Mouse (Mus musculus): ENCODE measurements around the gene Elf5. TPM values are rescaled to one million over a fixed set of nuclear protein-coding genes. Genes with fewer than 3 reads are reported as not detected.

The Elf5 gene
- polyA plus RNA-seq (2015; fragmentation: Nextera tagmentation; extraction: Ambion mirVana), result 0.15 TPM in 1 of 2 replicates, not detected in the other

GRCm38 (mm10) chr2:103411348-103411747 is at the start of gene Elf5:
TSS of gene Elf5 (plus strand) at chr2:103411688.

GRCm38 (mm10) chr2:103484617-103485401 is 73.3 kb downstream of the Elf5 start, which contains the start of gene Cat:
TSS of gene Cat (minus strand) at chr2:103485160.

Other genes with a start within 250 kb of the Elf5 start
- 0.13 and 0.91 TPM in 2 replicates for gene Ehf, start 108.4 kb upstream of the Elf5 start, polyA plus RNA-seq (2015; fragmentation: Nextera tagmentation; extraction: Ambion mirVana)
- 80.1 and 110 TPM in 2 replicates for gene Cat, start 73.5 kb downstream of the Elf5 start, polyA plus RNA-seq (2015; fragmentation: Nextera tagmentation; extraction: Ambion mirVana)
- 5.0 and 8.3 TPM in 2 replicates for gene Abtb2, start 154.6 kb downstream of the Elf5 start, polyA plus RNA-seq (2015; fragmentation: Nextera tagmentation; extraction: Ambion mirVana)

Measured in adrenal gland, postnatal 0 days (tissue).